Mouse (Mus musculus) lung, embryonic 14.5 days (tissue): ENCODE data around the gene Mbd3. TPM values are rescaled to one million over a fixed set of nuclear protein-coding genes. Genes with fewer than 3 reads are reported as not detected.

ENCODE experiments used
- ATAC-seq: fragments of 200-750 bp; cut with Nextera tagmentation; 2 replicates; pipeline ENCODE4 v1.8.0; 2017; ENCODE audit warnings: mild to moderate bottlenecking, moderate TSS enrichment, moderate library complexity; ENCODE audit not compliant: insufficient read depth
- DNase-seq: peaks from one replicate; pipeline ENCODE4 v3.0.0-alpha.2; 2015
- H3K27ac ChIP-seq: fragments of 300-500 bp; sonication (generic); 2 replicates; pipeline ENCODE4 v1.5.1; 2014; ENCODE audit warnings: low read depth, mild to moderate bottlenecking, moderate library complexity
- H3K27me3 ChIP-seq: fragments of 300-500 bp; sonication (generic); 2 replicates; pipeline ENCODE4 v1.6.1; 2014; ENCODE audit warnings: low read length, control low read depth; ENCODE audit not compliant: insufficient read depth
- H3K36me3 ChIP-seq: fragments of 300-500 bp; sonication (generic); 2 replicates; pipeline ENCODE4 v1.6.1; 2014; ENCODE audit warnings: control low read depth; ENCODE audit not compliant: insufficient read depth
- H3K4me1 ChIP-seq: fragments of 300-500 bp; sonication (generic); 2 replicates; pipeline ENCODE4 v1.6.1; 2014; ENCODE audit warnings: antibody characterized with exemption, control low read depth; ENCODE audit not compliant: insufficient read depth
- H3K4me2 ChIP-seq: fragments of 300-500 bp; sonication (generic); 2 replicates; pipeline ENCODE4 v1.6.1; 2014; ENCODE audit warnings: mild to moderate bottlenecking
- H3K4me3 ChIP-seq: fragments of 300-500 bp; sonication (generic); 2 replicates; pipeline ENCODE4 v1.5.1; 2014; ENCODE audit warnings: low read depth, low read length
- H3K9ac ChIP-seq: fragments of 300-500 bp; sonication (generic); 2 replicates; pipeline ENCODE4 v1.6.1; 2014
- H3K9me3 ChIP-seq: fragments of 300-500 bp; sonication (generic); 2 replicates; pipeline ENCODE4 v1.6.1; 2016; ENCODE audit warnings: low read depth, low read length, control low read depth
- CTCF ChIP-seq: IDR thresholded peaks from 2 replicates; pipeline ENCODE4 v1.5.1; 2016; ENCODE audit warnings: antibody characterized with exemption, low read depth
- WGBS: fragments of 180-500 bp; shearing (Covaris S2); extraction: QIAGEN DNeasy Blood & Tissue Kit; methylation state at CpG from one replicate; pipeline ENCODE4 v1.1.7; 2014; 5-methylcytosine and 5-hydroxymethylcytosine counted together
- polyA plus RNA-seq: library from polyadenylated mRNA; unstranded; fragments of >200 nt; fragmentation: Nextera tagmentation; extraction: Ambion mirVana; gene quantifications from 2 replicates; pipeline ENCODE4 v1.2.1, GENCODE M21; 2014

Gene Mbd3
- polyA plus RNA-seq, 1 experiment from 2014 or later = 268 TPM

DNA sequence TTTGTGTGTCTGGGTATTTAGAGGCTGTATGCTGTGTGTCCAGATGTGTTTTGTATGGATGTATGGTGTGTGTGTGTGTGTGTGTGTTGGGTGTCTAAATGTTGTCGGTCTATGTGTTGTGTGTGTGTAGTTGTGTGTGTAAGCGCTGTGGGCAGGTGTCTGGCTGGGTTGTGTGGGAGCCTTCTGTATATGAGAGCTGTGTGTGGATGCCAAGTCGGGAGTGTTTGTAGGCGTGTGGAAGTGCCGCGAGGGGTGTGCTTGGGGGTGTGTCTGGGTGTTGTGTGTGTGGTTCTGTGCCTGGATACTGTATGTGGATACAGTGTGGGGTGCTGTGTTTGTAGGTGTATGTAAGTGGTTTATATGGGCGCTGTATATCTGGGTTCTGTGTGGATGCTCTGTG lies 42.0 kb downstream of the Mbd3 start:
- peak overlapping the region; percentile 36; the same call in 1 of the 2 replicates for H3K4me3 ChIP-seq
- peaks cover 59% of the 10 kb centered on the region for H3K27me3 ChIP-seq
- WGBS = 33% methylated on average over 7 of the region's 7 CpGs

DNA sequence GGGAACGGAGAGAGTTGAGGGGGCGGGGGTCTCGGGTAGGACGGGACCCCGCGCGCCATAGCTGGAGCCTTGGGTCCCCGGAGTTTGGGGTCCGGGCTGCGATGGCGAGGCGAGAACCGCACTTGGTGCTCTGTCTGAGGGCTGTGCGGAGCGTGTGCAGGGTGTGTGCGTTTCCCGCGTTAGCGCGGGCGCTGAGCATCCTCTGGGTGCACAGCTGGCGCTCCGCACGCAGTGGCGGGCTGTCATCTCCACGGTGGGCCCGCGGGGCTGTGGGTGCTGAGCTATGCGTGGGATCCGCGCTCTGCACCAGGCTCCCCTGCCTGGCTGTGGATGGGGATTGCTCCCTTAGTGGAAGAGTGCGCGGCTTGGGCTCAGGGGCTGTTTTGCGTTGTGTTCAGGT lies 42.6 kb downstream of the Mbd3 start:
- no peaks in the 10 kb centered on the region for H3K9me3 ChIP-seq
- H3K4me3 ChIP-seq = peak overlapping the region; percentile 36
- WGBS = 2% methylated on average over 34 of the region's 34 CpGs
- H3K9ac ChIP-seq = no peak overlapping the region
- ATAC-seq = no peak
- no peak for TF ChIP-seq CTCF
- no peaks in the 10 kb centered on the region for H3K36me3 ChIP-seq
- peaks cover 5% of the 10 kb centered on the region; the same call in 1 of the 2 replicates for H3K4me1 ChIP-seq
- peaks cover 65% of the 10 kb centered on the region for H3K27me3 ChIP-seq
- H3K4me2 ChIP-seq = peak overlapping the region; percentile 63
- no peak overlapping the region for H3K27ac ChIP-seq
- DNase-seq = no peak

More for the DNA sequence above, 42.0 kb downstream of the Mbd3 start:
- no peaks in the 10 kb centered on the region for H3K9me3 ChIP-seq
- H3K4me2 ChIP-seq = peak overlapping the region; percentile 45; the same call in 1 of the 2 replicates
- no peak overlapping the region for H3K27ac ChIP-seq
- no peak overlapping the region for H3K9ac ChIP-seq
- ATAC-seq (no peak), DNase-seq (no peak)
- H3K4me1 ChIP-seq = peaks cover 5% of the 10 kb centered on the region; the same call in 1 of the 2 replicates
- no peak for TF ChIP-seq CTCF
- no peaks in the 10 kb centered on the region for H3K36me3 ChIP-seq

DNA sequence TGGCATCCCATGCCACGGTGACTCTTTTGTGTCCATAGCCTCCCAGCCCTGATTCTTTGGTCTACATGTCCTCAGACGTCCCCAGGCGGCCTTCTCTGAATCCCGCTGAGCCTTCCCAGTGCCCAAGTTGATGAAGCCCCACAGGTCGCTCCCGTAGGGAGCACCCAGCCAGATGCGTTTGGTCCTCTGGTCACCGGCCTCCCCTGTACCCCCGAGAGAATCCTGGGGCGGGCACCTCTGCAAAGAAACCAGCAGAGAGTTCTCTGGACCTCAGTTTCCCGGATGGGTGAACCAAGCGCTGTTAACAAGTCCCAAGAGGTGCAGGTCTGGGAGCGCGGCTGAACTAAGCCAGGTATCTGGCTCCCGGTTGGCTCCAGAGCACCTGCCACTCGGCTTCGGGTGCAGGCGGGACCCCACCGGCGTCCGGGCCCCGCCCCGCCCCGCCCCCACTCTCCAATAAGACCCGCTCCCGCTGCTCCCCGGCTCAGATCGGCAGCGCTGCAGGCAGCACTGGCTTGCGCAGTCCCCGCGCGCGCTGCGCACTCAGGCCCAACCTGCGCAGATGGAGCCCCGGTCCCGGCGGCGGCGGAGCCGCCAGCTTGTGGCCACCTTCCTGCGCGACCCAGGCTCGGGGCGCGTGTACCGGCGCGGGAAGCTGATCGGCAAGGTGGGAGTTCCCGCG lies 43.2 kb downstream of the Mbd3 start, which contains the start of gene Plk5:
Gene Plk5, plus strand, starts transcription at position 459 of the 682 bp plus-strand sequence.
- Histone ChIP-seq H3K4me1 (peaks cover 5% of the 10 kb centered on the region; the same call in 1 of the 2 replicates), H3K4me2 (peak within 1 kb of the TSS; percentile 63), H3K27ac (no peak within 1 kb of the TSS), H3K9ac (no peak within 1 kb of the TSS), H3K4me3 (peak within 1 kb of the TSS; percentile 36), H3K36me3 (no peaks in the 10 kb centered on the region), H3K9me3 (no peaks in the 10 kb centered on the region), H3K27me3 (peaks cover 71% of the 10 kb centered on the region)
- no peak for TF ChIP-seq CTCF
- no peak for DNase-seq
- no peak for ATAC-seq
- WGBS = 1% methylated on average over 53 of the region's 53 CpGs

DNA sequence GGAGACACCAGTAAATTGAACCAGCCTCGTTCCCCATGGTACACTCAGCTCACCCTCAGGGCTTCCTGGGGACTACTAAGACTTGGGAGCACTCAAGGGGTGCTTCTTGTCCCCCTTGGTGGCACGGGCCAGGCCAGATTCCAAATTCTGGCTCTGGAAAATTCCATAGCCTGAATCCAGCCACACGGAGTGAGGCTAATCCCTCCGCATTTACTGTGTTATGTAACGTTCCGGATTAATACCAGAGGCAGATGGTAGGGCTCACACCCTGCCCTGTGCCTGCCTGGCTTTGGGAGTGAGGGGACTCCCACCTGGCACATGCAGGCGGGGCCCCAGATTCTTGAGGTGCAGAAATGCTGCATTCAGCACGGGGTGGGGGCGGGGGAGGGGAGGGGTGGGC lies 43.9 kb downstream of the Mbd3 start:
- no peak for TF ChIP-seq CTCF
- Histone ChIP-seq H3K4me3 (no peak overlapping the region), H3K4me2 (no peak overlapping the region), H3K9me3 (no peaks in the 10 kb centered on the region), H3K36me3 (no peaks in the 10 kb centered on the region), H3K9ac (no peak overlapping the region), H3K27me3 (peaks cover 78% of the 10 kb centered on the region), H3K27ac (no peak overlapping the region), H3K4me1 (peaks cover 5% of the 10 kb centered on the region; the same call in 1 of the 2 replicates)
- DNase-seq (no peak), ATAC-seq (no peak)
- WGBS = 14% methylated on average over 9 of the region's 9 CpGs

DNA sequence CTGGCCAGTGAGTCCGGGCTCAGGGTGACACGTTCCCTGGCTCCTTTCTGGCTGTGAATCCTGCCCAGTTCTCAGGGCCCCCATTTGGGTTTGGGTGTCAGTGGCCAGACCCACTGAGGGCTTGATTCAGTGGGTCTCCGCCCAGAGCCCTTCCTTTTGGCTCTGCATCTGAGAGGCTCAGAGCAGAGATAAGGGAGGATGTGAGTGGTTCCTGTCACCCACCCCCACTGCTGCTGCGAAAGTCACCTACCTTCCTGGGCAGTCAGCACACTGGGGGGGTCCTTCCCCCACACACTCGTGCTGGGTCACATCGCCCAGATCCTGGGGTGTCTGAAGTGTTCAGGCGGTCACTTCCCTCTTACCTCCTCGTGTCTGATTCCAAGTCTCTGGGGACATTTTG lies 46.6 kb downstream of the Mbd3 start:
- Histone ChIP-seq H3K27me3 (peaks cover 91% of the 10 kb centered on the region), H3K36me3 (no peaks in the 10 kb centered on the region), H3K4me3 (no peak overlapping the region), H3K27ac (no peak overlapping the region), H3K9ac (no peak overlapping the region), H3K4me1 (peaks cover 15% of the 10 kb centered on the region; the same call in 1 of the 2 replicates), H3K9me3 (no peaks in the 10 kb centered on the region), H3K4me2 (no peak overlapping the region)
- DNase-seq (no peak), ATAC-seq (no peak)
- WGBS = 49% methylated on average over 8 of the region's 8 CpGs
- TF ChIP-seq CTCF = no peak

DNA sequence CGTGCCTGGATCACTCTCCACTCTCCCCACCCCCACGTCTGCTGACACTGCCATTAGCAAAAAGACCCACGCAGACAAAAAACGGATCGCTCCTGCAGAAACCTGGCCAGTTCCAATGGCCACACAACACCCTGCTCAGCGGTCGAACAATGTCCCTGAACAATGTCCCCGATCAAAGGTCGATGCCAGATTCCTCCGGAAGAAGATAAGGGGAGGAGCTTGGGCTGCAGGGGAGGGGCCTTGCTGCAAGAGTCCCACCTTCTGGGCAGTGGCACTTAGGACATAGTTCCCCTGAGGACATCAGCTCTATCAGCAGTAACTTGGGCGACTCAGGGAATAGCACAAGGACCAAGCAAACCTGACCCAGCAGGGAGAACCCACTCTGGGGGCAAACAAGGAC lies 47.5 kb downstream of the Mbd3 start:
- Histone ChIP-seq H3K36me3 (no peaks in the 10 kb centered on the region), H3K9ac (no peak overlapping the region), H3K9me3 (no peaks in the 10 kb centered on the region), H3K27me3 (peaks cover 90% of the 10 kb centered on the region), H3K4me3 (no peak overlapping the region), H3K4me2 (no peak overlapping the region), H3K4me1 (peaks cover 15% of the 10 kb centered on the region; the same call in 1 of the 2 replicates), H3K27ac (no peak overlapping the region)
- DNase-seq = no peak
- no peak for TF ChIP-seq CTCF
- no peak for ATAC-seq
- 29% methylated on average over 11 of the region's 11 CpGs for WGBS

DNA sequence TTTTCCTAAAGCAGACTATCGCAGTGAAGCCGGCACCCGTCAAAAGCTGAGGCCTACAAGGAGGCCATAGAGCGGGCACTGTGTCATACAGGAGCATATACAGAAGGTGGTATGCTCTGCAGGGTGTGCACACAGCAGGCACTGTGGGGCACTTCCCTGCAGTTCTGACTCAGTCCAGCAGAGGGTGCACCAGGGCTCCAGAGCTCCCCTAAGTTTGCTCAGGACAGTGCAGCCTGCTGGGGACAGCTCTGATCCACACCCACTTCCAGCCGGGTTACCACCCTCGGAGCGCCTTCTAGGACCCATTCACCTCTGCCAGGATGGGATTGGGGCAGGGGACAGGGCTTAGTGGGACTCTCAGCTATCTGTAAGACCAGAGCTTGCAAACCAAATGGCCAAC lies 49.1 kb downstream of the Mbd3 start:
- H3K27ac ChIP-seq = no peak overlapping the region
- H3K4me3 ChIP-seq = no peak overlapping the region
- ATAC-seq = peak; percentile 81
- H3K9ac ChIP-seq = no peak overlapping the region
- H3K36me3 ChIP-seq = no peaks in the 10 kb centered on the region
- peaks cover 89% of the 10 kb centered on the region for H3K27me3 ChIP-seq
- WGBS = 5% methylated on average over 7 of the region's 7 CpGs
- TF ChIP-seq CTCF = peak; percentile 98
- DNase-seq = peak; percentile 94
- peaks cover 10% of the 10 kb centered on the region; the same call in 1 of the 2 replicates for H3K4me1 ChIP-seq
- no peak overlapping the region for H3K4me2 ChIP-seq
- H3K9me3 ChIP-seq = no peaks in the 10 kb centered on the region
